ENCODE assay signal across 18 mouse cellular contexts in genomic region chr2:125838708-125839284, GRCm38 (mm10).
"Had no signal": no experiment of that assay in that cellular context is flagged by ENCODE, and none has a peak within 500 bp of the region (broad histone marks: within the 10 kb centered on the region; RNA-seq: fewer than 3 reads in every experiment).

No protein-coding gene starts in this region.

- DNase-seq: lung, adult 18-20 months; lung, embryonic 14.5 days; lung, postnatal 10 days; lung, postnatal 4 days; retina, postnatal 1 day; right cerebral cortex, adult 18-20 months; right cerebral cortex, postnatal 25 days; right cerebral cortex, postnatal 4 days; spleen, adult 18-20 months; thymus, adult 18-20 months; thymus, postnatal 14 days; thymus, postnatal 36 days had no signal

- ATAC-seq: midbrain, embryonic 13.5 days; midbrain, embryonic 15.5 days had no signal

- H3K27ac ChIP-seq: midbrain, embryonic 13.5 days; midbrain, embryonic 15.5 days; neural tube, embryonic 15.5 days had no signal

- H3K4me1 ChIP-seq: midbrain, embryonic 13.5 days; midbrain, embryonic 15.5 days; neural tube, embryonic 13.5 days; neural tube, embryonic 15.5 days had no signal

- H3K4me3 ChIP-seq: megakaryocyte, embryonic 14.5 days; midbrain, embryonic 13.5 days; midbrain, embryonic 15.5 days; neural tube, embryonic 13.5 days; neural tube, embryonic 15.5 days had no signal

- H3K9ac ChIP-seq: lung, embryonic 14.5 days; midbrain, embryonic 13.5 days; midbrain, embryonic 15.5 days; neural tube, embryonic 13.5 days; neural tube, embryonic 15.5 days had no signal

- H3K4me2 ChIP-seq: lung, embryonic 14.5 days; midbrain, embryonic 11.5 days; midbrain, embryonic 13.5 days; midbrain, embryonic 15.5 days; neural tube, embryonic 13.5 days; neural tube, embryonic 15.5 days had no signal

- H3K27me3 ChIP-seq: megakaryocyte, embryonic 14.5 days; midbrain, embryonic 13.5 days; midbrain, embryonic 15.5 days; neural tube, embryonic 13.5 days; neural tube, embryonic 15.5 days had no signal

- H3K9me3 ChIP-seq: megakaryocyte, embryonic 14.5 days; midbrain, embryonic 13.5 days; midbrain, embryonic 15.5 days; neural tube, embryonic 13.5 days; neural tube, embryonic 15.5 days had no signal
